8 mouse cellular contexts compared by ENCODE assay signal in genomic region chr17:46624598-46624997, GRCm38 (mm10). TPM values are rescaled to one million over a fixed set of nuclear protein-coding genes. Genes with fewer than 3 reads are reported as not detected.
A peak's percentile ranks its signal among the peaks of the same experiment; 100 is the strongest.
DNase-seq lines count a peak whose midpoint lies in the region; ATAC-seq and TF ChIP-seq lines count a peak whose summit lies in the region.
"Had no signal": no experiment of that assay in that cellular context is flagged by ENCODE, and none has a peak within 500 bp of the region (broad histone marks: within the 10 kb centered on the region; RNA-seq: fewer than 3 reads in every experiment).

No protein-coding gene starts in this region.

- WGBS in kidney, postnatal 0 days: 33% methylated on average over 12 of the region's 12 CpGs
- 65% methylated on average over 12 of the region's 12 CpGs for WGBS in embryonic facial prominence, embryonic 10.5 days
- WGBS in heart, embryonic 16.5 days: 55% methylated on average over 12 of the region's 12 CpGs

- no peaks in the 10 kb centered on the region for H3K36me3 ChIP-seq in kidney, postnatal 0 days (ENCODE audit: insufficient read depth, low read length)
- peaks cover 5% of the 10 kb centered on the region; the same call in 1 of the 2 replicates for H3K36me3 ChIP-seq in embryonic facial prominence, embryonic 10.5 days (replicated peaks)
- H3K36me3 ChIP-seq in heart, embryonic 16.5 days (ENCODE audit: control insufficient read depth, insufficient read depth): no peaks in the 10 kb centered on the region

- DNase-seq in kidney, postnatal 0 days (ENCODE audit: low spot score): no peak
- no peak for DNase-seq in kidney, adult 18-20 months
- no peak for DNase-seq in embryonic facial prominence, embryonic 10.5 days (ENCODE audit: low spot score)
- DNase-seq in adrenal gland, adult (ENCODE audit: inconsistent age in 2 of 2, low spot score in 1 of 2): no peak
- no peak for DNase-seq in cerebellum, adult 11-12 months

- H3K27me3 ChIP-seq in kidney, postnatal 0 days (ENCODE audit: insufficient read depth, low read length): no peaks in the 10 kb centered on the region
- H3K27me3 ChIP-seq in embryonic facial prominence, embryonic 10.5 days (replicated peaks; ENCODE audit: low read depth, poor library complexity, severe bottlenecking): no peaks in the 10 kb centered on the region
- H3K27me3 ChIP-seq in heart, embryonic 16.5 days (ENCODE audit: control insufficient read depth, insufficient read depth, low read length): no peaks in the 10 kb centered on the region

- no peak overlapping the region; the same call in 1 of the 2 replicates for H3K4me3 ChIP-seq in kidney, postnatal 0 days (replicated peaks; ENCODE audit: low read depth, low read length)
- H3K4me3 ChIP-seq in embryonic facial prominence, embryonic 10.5 days: peak overlapping the region; percentile 19; the same call in 1 of the 2 replicates
- H3K4me3 ChIP-seq in heart, embryonic 16.5 days (ENCODE audit: low read length): 0 out of 2 replicates have a peak overlapping the region, but pooled peaks have one; percentile 2

- no peaks in the 10 kb centered on the region for H3K9me3 ChIP-seq in kidney, postnatal 0 days (replicated peaks; ENCODE audit: low read length)
- no peaks in the 10 kb centered on the region for H3K9me3 ChIP-seq in embryonic facial prominence, embryonic 10.5 days
- no peaks in the 10 kb centered on the region for H3K9me3 ChIP-seq in heart, embryonic 16.5 days (replicated peaks; ENCODE audit: control insufficient read depth, low read length)

- H3K4me2 ChIP-seq in kidney, postnatal 0 days (ENCODE audit: low read length): peak overlapping the region; percentile 45
- H3K4me2 ChIP-seq in heart, embryonic 16.5 days (ENCODE audit: low read depth, low read length): peak overlapping the region; percentile 42

- peak overlapping the region; percentile 63 for H3K27ac ChIP-seq in kidney, postnatal 0 days
- H3K27ac ChIP-seq in embryonic facial prominence, embryonic 10.5 days (replicated peaks): peak overlapping the region; percentile 21
- peak overlapping the region; percentile 73 for H3K27ac ChIP-seq in heart, embryonic 16.5 days (ENCODE audit: low read length)

- ATAC-seq in kidney, postnatal 0 days (replicated peaks; ENCODE audit: low FRiP score, low read depth): no peak
- ATAC-seq in heart, embryonic 16.5 days (replicated peaks; ENCODE audit: extremely low read depth, insufficient read depth, low FRiP score): no peak
- ATAC-seq in megakaryocyte progenitor cell, adult 5-6 weeks (replicated peaks; ENCODE audit: poor library complexity): 0 out of 2 replicates have a peak, but pooled peaks have one; percentile 1

- H3K9ac ChIP-seq in kidney, postnatal 0 days (ENCODE audit: low read depth, low read length): 0 out of 2 replicates have a peak overlapping the region, but pooled peaks have one; percentile 18
- H3K9ac ChIP-seq in heart, embryonic 16.5 days (ENCODE audit: low read length): peak overlapping the region; percentile 51

- no peak for TF ChIP-seq CTCF in kidney, postnatal 0 days (IDR thresholded peaks at IDR 0.05; ENCODE audit: low read depth)

- peaks cover 50% of the 10 kb centered on the region for H3K4me1 ChIP-seq in kidney, postnatal 0 days (replicated peaks; ENCODE audit: insufficient read depth, low read length)
- peaks cover 94% of the 10 kb centered on the region for H3K4me1 ChIP-seq in embryonic facial prominence, embryonic 10.5 days
- peaks cover 68% of the 10 kb centered on the region for H3K4me1 ChIP-seq in heart, embryonic 16.5 days (ENCODE audit: control insufficient read depth, insufficient read depth, low read length)

RNA-seq across cellular contexts. Expression of gene Ptk7, which starts 4.7 kb away (rescaled TPM):
- 94.0 and 103 TPM in 2 replicates for polyA plus RNA-seq in kidney, postnatal 0 days (2015; fragmentation: Nextera tagmentation; extraction: Ambion mirVana)
- polyA plus RNA-seq in embryonic facial prominence, embryonic 10.5 days (2016; fragmentation: Nextera tagmentation; extraction: Ambion mirVana): 92.5 and 95.1 TPM in 2 replicates
- 37.6 and 46.0 TPM in 2 replicates for polyA plus RNA-seq in heart, embryonic 16.5 days (2015; fragmentation: Nextera tagmentation; extraction: Ambion mirVana)
- 1.4 and 2.0 TPM in 2 replicates for total RNA-seq in megakaryocyte progenitor cell, adult 5-6 weeks (2015)
- total RNA-seq in megakaryocyte progenitor cell, adult 5-6 weeks (2017): 3.0 and 3.6 TPM in 2 replicates
- total RNA-seq: neutrophil, adult 5-6 weeks had no signal

RNA-seq across cellular contexts. Expression of gene Klc4, which starts 21.2 kb away (rescaled TPM):
- 47.6 and 50.4 TPM in 2 replicates for polyA plus RNA-seq in kidney, postnatal 0 days (2015; fragmentation: Nextera tagmentation; extraction: Ambion mirVana)
- polyA plus RNA-seq in embryonic facial prominence, embryonic 10.5 days (2016; fragmentation: Nextera tagmentation; extraction: Ambion mirVana): 29.0 and 32.0 TPM in 2 replicates
- polyA plus RNA-seq in heart, embryonic 16.5 days (2015; fragmentation: Nextera tagmentation; extraction: Ambion mirVana): 25.7 and 29.0 TPM in 2 replicates
- total RNA-seq in megakaryocyte progenitor cell, adult 5-6 weeks (2015): 1.9 and 2.9 TPM in 2 replicates
- 7.5 and 9.5 TPM in 2 replicates for total RNA-seq in megakaryocyte progenitor cell, adult 5-6 weeks (2017)

RNA-seq across cellular contexts. Expression of gene Mrpl2, which starts 21.4 kb away (rescaled TPM):
- polyA plus RNA-seq in kidney, postnatal 0 days (2015; fragmentation: Nextera tagmentation; extraction: Ambion mirVana): 144 and 157 TPM in 2 replicates
- 124 and 142 TPM in 2 replicates for polyA plus RNA-seq in embryonic facial prominence, embryonic 10.5 days (2016; fragmentation: Nextera tagmentation; extraction: Ambion mirVana)
- polyA plus RNA-seq in heart, embryonic 16.5 days (2015; fragmentation: Nextera tagmentation; extraction: Ambion mirVana): 117 and 119 TPM in 2 replicates
- 80.1 and 101 TPM in 2 replicates for total RNA-seq in megakaryocyte progenitor cell, adult 5-6 weeks (2015)
- total RNA-seq in megakaryocyte progenitor cell, adult 5-6 weeks (2017): 75.5 and 84.7 TPM in 2 replicates

RNA-seq across cellular contexts. Expression of gene Cul7, which starts 25.5 kb away (rescaled TPM):
- 29.0 and 33.3 TPM in 2 replicates for polyA plus RNA-seq in kidney, postnatal 0 days (2015; fragmentation: Nextera tagmentation; extraction: Ambion mirVana)
- polyA plus RNA-seq in embryonic facial prominence, embryonic 10.5 days (2016; fragmentation: Nextera tagmentation; extraction: Ambion mirVana): 44.3 and 46.9 TPM in 2 replicates
- 39.8 and 46.0 TPM in 2 replicates for polyA plus RNA-seq in heart, embryonic 16.5 days (2015; fragmentation: Nextera tagmentation; extraction: Ambion mirVana)
- total RNA-seq in megakaryocyte progenitor cell, adult 5-6 weeks (2015): 7.3 and 7.6 TPM in 2 replicates
- 9.1 and 14.3 TPM in 2 replicates for total RNA-seq in megakaryocyte progenitor cell, adult 5-6 weeks (2017)

RNA-seq across cellular contexts. Expression of gene Rrp36, which starts 49.6 kb away (rescaled TPM):
- 44.4 and 47.2 TPM in 2 replicates for polyA plus RNA-seq in kidney, postnatal 0 days (2015; fragmentation: Nextera tagmentation; extraction: Ambion mirVana)
- 61.4 and 68.9 TPM in 2 replicates for polyA plus RNA-seq in embryonic facial prominence, embryonic 10.5 days (2016; fragmentation: Nextera tagmentation; extraction: Ambion mirVana)
- polyA plus RNA-seq in heart, embryonic 16.5 days (2015; fragmentation: Nextera tagmentation; extraction: Ambion mirVana): 39.0 and 39.7 TPM in 2 replicates
- total RNA-seq in megakaryocyte progenitor cell, adult 5-6 weeks (2015): 12.4 and 13.6 TPM in 2 replicates
- 70.4 and 89.7 TPM in 2 replicates for total RNA-seq in megakaryocyte progenitor cell, adult 5-6 weeks (2017)

Comparison
In these comparisons a context has a peak if more than half of its experiments do, and no peak if none do; other contexts are left out.
1. H3K27ac ChIP-seq: peak in every context shown above with its lines; median percentile 73 in heart, embryonic 16.5 days; 63 in kidney, postnatal 0 days; 21 in embryonic facial prominence, embryonic 10.5 days.